Mouse (Mus musculus) kidney, adult 11 months (tissue): ENCODE results near the gene Alppl2.
A peak's percentile ranks its signal among the peaks of the same experiment; 100 is the strongest.

Source experiments
- DNase-seq: peaks from one replicate; pipeline ENCODE4 v3.0.0; 2022

Gene Alppl2

GRCm38 (mm10) chr1:87089828-87090227 lies at the start of gene Alppl2:
Gene Alppl2 (minus strand): TSS chr1:87089928.
- no peak for DNase-seq

- no peak for DNase-seq
Measured at GRCm38 (mm10) chr1:87131803-87132202, 42.1 kb upstream of the Alppl2 start.

GRCm38 (mm10) chr1:87127206-87128030 lies 37.7 kb upstream of the Alppl2 start:
- no peak for DNase-seq

GRCm38 (mm10) chr1:87124673-87125072 lies 34.9 kb upstream of the Alppl2 start, which contains the start of gene Akp3:
Gene Akp3 (plus strand): TSS chr1:87124973.
- no peak for DNase-seq

DNA sequence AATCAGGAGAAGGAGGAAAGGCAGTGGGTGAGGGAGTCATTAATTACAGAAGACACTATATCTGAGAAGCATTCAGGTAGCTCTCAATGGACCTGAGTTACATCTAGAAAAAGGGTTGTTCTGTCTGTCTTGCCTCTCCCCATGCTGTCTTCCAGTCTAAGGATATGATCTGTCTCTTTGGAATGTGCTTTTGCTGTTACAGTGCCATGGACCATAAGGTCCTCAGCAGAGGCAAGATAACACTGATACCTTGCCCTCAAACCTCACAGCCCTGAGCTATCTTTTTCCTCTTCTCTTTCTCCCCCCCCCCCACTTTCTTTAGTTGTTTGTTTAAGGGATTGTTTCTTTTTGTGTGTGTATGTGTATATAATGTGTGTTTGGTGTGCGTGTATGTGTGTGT lies 25.1 kb upstream of the Alppl2 start:
- no peak for DNase-seq

GRCm38 (mm10) chr1:87111719-87112354 lies 22.1 kb upstream of the Alppl2 start:
- peak; percentile 9 for DNase-seq

DNA sequence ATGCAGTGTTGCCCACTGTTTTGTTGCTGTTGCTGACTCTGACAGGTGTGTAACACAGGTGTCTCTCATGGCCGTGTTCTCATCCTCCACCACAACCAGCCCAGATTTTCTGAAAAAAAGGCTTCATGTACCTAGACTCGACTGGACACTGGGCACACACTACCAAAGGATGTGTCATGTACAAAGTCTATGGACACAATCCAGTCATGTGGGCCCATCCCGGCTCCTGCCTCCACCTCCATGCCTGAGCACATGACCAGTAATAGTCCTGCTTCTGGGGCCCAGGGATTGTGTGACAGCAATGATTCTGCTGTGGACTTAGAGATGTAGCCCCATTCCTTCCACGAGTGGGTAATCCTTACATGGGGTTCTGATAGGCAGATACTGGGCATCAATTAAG lies 18.8 kb upstream of the Alppl2 start:
- DNase-seq = no peak

- DNase-seq = no peak
Measured at GRCm38 (mm10) chr1:87106536-87106935, 16.8 kb upstream of the Alppl2 start.

DNA sequence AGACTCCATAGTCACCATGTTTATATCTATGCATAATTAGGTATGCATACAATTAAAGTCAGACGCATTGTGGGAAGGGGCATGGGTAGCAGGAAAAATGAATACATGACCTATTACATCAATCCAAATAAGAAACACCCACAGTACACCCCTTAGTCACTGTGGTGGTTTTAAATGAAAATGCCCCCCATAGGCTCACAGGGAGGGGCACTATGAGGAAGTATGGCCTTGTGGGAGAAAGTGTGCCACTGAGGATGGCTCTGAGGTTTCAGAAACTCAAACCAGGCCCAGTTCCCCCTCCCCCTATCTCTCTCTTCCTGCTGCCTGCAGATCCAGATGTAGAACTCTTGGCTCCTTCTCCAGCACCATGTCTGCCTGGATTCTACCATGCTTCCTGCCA lies 14.2 kb upstream of the Alppl2 start:
- DNase-seq = no peak

DNA sequence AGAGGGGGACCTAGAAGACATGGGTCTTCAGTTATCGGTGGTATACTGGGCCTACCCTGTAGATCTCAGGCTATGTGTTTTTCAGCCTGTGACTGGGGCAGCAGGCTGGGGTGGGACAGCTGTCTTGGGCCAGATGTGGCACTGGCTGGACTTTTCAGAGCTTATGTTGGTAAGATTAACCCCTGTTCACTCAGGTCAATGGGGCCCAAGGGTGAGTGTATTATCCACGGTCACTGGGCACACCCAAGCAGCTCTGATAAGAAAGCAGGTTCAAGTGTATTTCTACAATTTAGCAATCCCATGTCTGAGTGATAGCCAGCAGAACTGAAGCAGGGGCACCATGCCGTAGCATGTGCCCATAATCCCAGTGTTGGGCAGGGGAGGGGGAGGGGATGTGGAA lies 12.4 kb upstream of the Alppl2 start:
- DNase-seq = no peak

GRCm38 (mm10) chr1:87101411-87101810 lies 11.7 kb upstream of the Alppl2 start, which contains the start of gene Alpi:
Gene Alpi (minus strand): TSS chr1:87101606.
- no peak for DNase-seq

- DNase-seq = peak; percentile 21
Measured at GRCm38 (mm10) chr1:87098358-87098975, 8.7 kb upstream of the Alppl2 start.

DNA sequence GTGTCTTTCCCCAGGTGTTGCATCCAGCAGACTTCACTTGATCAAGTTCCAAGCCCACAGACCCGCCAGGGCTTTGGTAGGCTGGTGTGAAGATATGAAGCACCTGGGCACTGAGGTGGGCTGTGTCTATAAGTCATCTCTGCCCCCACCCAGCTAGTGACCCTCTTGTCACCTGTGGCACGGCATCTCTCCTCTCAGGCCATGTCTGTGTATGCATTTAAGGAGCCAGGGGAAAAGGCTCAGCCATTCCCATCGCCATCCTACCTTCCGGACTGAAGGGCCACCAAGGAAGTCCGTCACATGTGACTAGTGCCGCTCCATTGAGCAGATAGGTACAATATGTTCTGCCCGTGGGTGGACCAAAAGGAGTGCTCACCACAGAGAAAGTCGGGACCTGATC lies 5.9 kb upstream of the Alppl2 start:
- no peak for DNase-seq

DNA sequence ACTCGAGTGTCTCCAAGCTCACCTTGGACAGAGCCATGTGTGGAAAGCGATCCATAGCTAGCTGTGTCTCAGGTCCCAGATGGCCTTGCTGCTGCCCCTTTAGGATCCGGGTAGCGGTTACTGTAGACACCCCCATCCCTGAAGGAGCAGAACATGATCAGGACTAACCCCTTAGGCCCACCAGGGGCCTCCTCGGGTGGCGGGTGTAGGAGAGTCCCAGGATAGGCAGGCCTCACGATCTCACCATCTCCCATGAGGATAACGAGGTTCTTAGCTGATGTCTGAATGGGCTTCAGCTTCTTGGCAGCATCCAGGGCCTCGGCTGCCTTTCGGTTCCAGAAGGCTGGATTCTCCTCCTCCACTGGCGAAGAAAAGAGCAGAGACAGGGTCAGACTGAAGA lies 477 bp downstream of the Alppl2 start:
- no peak for DNase-seq

DNA sequence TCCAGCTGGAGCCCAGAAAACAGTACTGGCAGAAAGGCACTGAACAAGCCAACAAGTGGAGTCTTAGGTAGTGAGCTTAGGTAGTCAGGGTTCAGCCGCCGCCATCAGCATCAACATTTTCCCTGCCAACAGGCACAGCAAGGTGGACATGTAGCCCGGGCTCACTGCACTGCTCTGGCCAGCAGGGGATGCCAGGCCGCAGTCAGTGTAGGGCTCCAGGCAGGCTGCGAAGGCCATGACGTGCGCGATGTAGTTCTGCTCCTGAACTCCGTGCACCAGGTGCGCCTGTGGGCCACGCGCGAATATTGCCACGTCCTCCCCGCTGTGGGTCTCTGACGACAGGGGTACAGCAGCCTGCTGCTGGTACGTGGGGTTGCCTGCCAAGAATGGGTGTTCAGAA lies 2.8 kb downstream of the Alppl2 start:
- no peak for DNase-seq

GRCm38 (mm10) chr1:87086196-87086595 lies 3.5 kb downstream of the Alppl2 start:
- DNase-seq = no peak

DNA sequence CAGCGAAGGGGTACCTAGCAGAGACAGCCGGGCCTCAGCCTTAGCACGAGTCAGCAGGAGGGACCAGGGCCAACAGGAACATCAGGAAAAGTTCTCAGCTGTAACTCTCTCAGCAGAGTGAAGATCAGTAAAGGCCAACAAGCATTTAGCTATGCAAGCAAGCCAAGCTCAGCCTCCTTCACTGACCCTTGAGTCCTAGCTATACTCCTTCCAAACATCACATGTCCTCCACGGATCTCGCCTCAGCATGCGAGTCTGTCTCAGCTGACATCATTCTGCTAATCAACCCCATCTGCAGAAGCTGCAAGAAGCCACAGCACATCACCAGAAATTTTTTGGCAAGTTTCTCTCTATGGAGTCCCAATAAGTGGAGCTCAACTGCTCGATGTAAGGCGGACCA lies 16.0 kb downstream of the Alppl2 start:
- no peak for DNase-seq

DNA sequence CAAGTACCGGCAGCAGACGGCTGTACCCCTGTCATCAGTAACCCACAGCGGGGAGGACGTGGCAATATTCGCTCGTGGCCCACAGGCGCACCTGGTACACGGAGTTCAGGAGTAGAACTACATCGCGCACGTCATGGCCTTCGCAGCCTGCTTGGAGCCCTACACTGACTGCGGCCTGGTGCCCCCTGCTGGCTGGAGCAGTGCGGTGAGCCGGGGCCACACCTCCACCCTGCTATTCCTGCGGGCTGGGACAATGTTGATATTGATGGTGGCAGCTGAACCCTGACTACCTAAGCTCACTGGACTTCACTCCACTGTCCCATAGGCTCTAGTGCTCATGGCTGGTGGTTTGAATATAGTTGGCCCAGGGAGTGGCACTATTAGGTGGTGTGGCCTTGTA lies 19.0 kb downstream of the Alppl2 start:
- no peak for DNase-seq

DNA sequence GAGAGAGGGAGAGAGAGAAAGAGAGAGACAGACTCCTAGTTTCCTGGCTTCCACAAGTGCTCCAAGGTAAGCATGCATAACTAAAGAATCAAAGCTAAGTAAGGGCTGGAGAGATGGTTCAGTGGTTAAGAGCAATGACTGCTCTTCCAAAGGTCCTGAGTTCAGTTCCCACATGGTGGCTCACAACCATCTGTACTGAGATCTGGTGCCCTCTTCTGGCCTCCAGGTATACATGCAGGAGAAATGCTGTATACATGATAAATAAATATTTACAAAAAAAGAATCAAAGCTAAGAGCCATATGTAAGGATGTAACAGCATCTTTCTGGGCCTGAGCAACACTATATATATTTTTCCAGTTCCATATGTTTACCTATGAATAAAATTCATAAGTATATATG lies 28.8 kb downstream of the Alppl2 start:
- DNase-seq = no peak

DNA sequence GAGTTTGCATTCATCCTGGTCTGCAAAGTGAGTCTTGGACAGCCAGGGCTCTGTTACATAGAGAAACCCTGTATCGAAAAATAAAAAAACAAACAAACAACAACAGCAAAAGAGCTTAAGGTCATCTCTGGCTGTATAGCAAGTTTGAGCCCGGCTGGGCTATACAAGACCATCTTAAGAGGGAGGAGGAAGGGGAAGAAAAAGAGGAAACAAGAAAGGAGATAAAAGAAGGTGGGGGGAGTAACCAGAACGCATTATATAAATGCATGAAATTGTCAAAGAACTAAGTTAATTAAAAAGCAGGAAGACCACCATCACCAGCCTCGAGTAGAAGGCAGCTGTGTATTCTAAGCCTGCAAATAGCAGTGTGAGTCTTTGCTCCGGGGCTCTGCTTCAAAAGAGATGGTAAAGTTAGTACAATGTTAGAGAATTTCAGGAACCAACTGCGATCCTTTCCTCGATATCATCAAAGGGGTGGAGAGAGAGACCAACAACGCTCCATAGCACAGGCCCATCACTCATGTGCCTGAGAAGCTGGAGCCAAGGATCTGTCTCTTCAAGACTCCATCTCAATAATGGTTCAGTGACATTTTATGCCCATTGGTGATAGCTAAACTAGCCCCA lies 30.6 kb downstream of the Alppl2 start:
- no peak for DNase-seq

DNA sequence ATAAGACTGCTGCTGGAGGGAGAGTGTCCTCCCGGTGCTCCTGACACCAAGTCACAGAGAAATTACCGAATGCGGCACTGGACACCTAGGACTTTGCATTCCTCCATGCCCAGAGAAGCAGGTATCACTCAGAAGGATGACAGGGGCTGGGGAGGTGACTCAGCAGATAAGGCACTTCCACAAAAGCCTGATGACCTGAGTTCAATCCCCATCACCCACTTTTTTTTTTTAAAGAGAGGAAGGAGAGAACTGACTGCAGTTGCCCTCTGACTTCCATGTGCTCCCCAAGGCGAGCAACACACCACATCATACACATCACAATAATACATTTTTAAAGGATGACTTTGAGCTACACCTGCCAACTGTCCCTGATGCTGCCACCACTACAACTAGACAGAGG lies 32.7 kb downstream of the Alppl2 start:
- DNase-seq = no peak

DNA sequence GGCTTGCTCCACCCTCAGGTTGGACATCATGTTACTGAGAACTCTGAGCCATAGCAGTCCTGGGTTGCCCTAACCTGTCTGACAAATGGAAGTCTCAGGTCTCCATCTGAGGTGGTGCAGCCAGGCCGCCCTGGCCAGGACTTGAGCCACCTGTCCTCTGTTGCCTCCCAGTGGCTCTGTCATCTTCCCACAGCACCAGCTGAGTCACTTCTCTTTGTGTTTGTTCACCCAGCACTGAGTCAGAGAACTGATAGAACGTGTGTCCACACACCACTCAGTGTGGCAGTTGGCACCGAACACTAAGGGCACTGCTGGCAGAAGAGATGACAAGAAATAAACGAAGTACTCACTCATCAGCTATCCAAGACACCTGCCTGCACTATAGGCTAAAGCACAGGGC lies 38.4 kb downstream of the Alppl2 start:
- no peak for DNase-seq

GRCm38 (mm10) chr1:87050700-87051099 lies 39.0 kb downstream of the Alppl2 start:
- no peak for DNase-seq

- no peak for DNase-seq
Measured at GRCm38 (mm10) chr1:87050072-87050471, 39.7 kb downstream of the Alppl2 start.
